Mouse (Mus musculus) G1E (cell line): ENCODE measurements around the gene Sh3rf1. TPM values are rescaled to one million over a fixed set of nuclear protein-coding genes. Genes with fewer than 3 reads are reported as not detected.

Experiments
- ATAC-seq: 2 replicates; pipeline ENCODE4 v1.8.0; 2016; ENCODE audit warnings: mild to moderate bottlenecking; ENCODE audit not compliant: insufficient number of reproducible peaks, poor library complexity, low FRiP score, severe bottlenecking; ENCODE audit errors: extremely low read depth
- DNase-seq: peaks from one replicate; pipeline ENCODE4 v3.0.0; 2012; ENCODE audit warnings: low spot score
- H3K27me3 ChIP-seq: 2 replicates; pipeline ENCODE4 v1.6.1; 2012; ENCODE audit warnings: mild to moderate bottlenecking, low read length, inconsistent platforms; ENCODE audit not compliant: insufficient read depth
- H3K36me3 ChIP-seq: replicated peaks from 2 replicates; pipeline ENCODE3; 2012; ENCODE audit warnings: mild to moderate bottlenecking, inconsistent platforms
- H3K4me1 ChIP-seq: 2 replicates; pipeline ENCODE4 v1.6.1; 2012; ENCODE audit warnings: low read depth, low read length, inconsistent platforms, mixed read lengths; ENCODE audit not compliant: insufficient read depth
- H3K4me3 ChIP-seq: 2 replicates; pipeline ENCODE4 v1.5.1; 2012; ENCODE audit warnings: low read depth, mild to moderate bottlenecking, inconsistent platforms, low read length, moderate library complexity, mixed read lengths
- H3K9me3 ChIP-seq: replicated peaks from 2 replicates; pipeline ENCODE4 v1.6.1; 2012; ENCODE audit warnings: inconsistent platforms
- CTCF ChIP-seq: IDR thresholded peaks from 2 replicates; pipeline ENCODE4 v1.5.1; 2012; ENCODE audit warnings: low read depth, low read length, inconsistent platforms, mixed read lengths
- GATA1 ChIP-seq: IDR thresholded peaks from 2 replicates; pipeline ENCODE4 v1.6.1; 2012; ENCODE audit warnings: borderline replicate concordance, low read length, inconsistent platforms, mixed read lengths
- GATA2 ChIP-seq: IDR thresholded peaks from 2 replicates; pipeline ENCODE4 v1.6.1; 2012; ENCODE audit warnings: low read depth, low read length, inconsistent platforms, borderline replicate concordance
- POLR2AphosphoS5 ChIP-seq: IDR thresholded peaks from 2 replicates; pipeline ENCODE4 v1.6.1; 2012; ENCODE audit warnings: low read depth, low read length, inconsistent platforms; ENCODE audit not compliant: insufficient replicate concordance
- TAL1 ChIP-seq: conservative IDR thresholded peaks from 2 replicates; pipeline ENCODE4 v1.6.1; 2012; ENCODE audit warnings: low read depth, low read length, inconsistent platforms, mixed read lengths
- polyA plus RNA-seq: library from polyadenylated mRNA; stranded (reverse); fragments of >175 nt; gene quantifications from 2 replicates; pipeline ENCODE4 v1.2.3, GENCODE M21; 2012
- total RNA-seq, 2 experiments: library from RNA; stranded (forward) in 1 of 2; stranded (reverse) in 1 of 2; fragments of 200-1000 nt in 1 of 2; fragments of >200 nt in 1 of 2; fragmentation: Nextera tagmentation in 1 of 2; gene quantifications; 2 replicates each; pipeline ENCODE4 v1.2.3; 2014 to 2017

The Sh3rf1 gene
- total and polyA plus RNA-seq, 3 experiments = 2.3 to 4.0 (median 2.6) TPM

DNA sequence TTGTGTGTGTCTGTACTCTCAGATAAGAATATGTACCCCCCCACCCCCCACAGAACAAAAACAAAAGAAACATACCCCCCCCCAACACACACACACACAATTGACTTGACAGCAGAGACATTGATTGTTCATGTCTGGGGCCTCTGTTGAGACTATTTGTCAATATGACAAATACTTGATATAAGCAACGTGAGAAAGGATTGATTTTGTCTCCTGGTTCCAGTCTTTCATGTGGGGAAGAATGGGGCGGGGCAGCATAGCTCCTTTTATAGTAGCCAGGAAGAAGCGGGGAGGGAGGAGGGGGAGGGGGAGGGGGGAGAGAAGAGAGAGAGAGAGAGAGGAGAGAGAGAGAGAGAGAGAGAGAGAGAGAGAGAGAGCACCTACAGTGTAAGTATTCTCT is 15.9 kb downstream of the Sh3rf1 start:
- DNase-seq (no peak), ATAC-seq (no peak)
- no peak overlapping the region for H3K4me3 ChIP-seq
- peaks cover 4% of the 10 kb centered on the region for H3K36me3 ChIP-seq
- no peaks in the 10 kb centered on the region for H3K27me3 ChIP-seq
- TF ChIP-seq TAL1 (no peak), GATA2 (no peak), POLR2AphosphoS5 (no peak), CTCF (no peak), GATA1 (no peak)
- H3K4me1 ChIP-seq = peaks cover 7% of the 10 kb centered on the region
- peaks cover 4% of the 10 kb centered on the region; the same call in 1 of the 2 replicates for H3K9me3 ChIP-seq

DNA sequence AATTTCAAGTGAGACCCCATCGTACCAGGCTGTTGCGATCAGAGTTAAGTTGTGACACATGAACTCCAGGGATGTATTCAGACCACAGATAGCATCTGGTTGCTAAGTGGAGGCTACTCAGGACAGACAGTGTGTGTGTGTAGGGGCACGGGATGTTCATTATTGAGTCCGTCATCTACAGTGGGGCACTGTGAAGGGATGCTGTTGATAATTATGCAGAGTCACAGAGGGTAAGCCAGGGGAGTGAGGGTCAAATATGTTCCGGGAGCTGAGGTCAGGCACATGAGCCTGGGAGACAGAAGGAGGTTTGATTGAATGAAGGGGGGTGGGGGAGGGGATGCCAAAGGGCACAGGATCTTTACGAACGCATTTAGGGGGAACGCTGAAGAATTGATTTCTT is 17.6 kb downstream of the Sh3rf1 start:
- Histone ChIP-seq H3K4me3 (no peak overlapping the region), H3K4me1 (peaks cover 7% of the 10 kb centered on the region), H3K9me3 (peaks cover 4% of the 10 kb centered on the region; the same call in 1 of the 2 replicates), H3K36me3 (peaks cover 4% of the 10 kb centered on the region), H3K27me3 (no peaks in the 10 kb centered on the region)
- DNase-seq = no peak
- no peak for TF ChIP-seq POLR2AphosphoS5
- TF ChIP-seq CTCF = no peak
- no peak for TF ChIP-seq GATA1
- TF ChIP-seq GATA2 = no peak
- TF ChIP-seq TAL1 = no peak
- ATAC-seq = no peak

- Histone ChIP-seq H3K4me3 (no peak overlapping the region), H3K4me1 (no peaks in the 10 kb centered on the region), H3K27me3 (no peaks in the 10 kb centered on the region), H3K36me3 (peaks cover 4% of the 10 kb centered on the region), H3K9me3 (peaks cover 4% of the 10 kb centered on the region; the same call in 1 of the 2 replicates)
- TF ChIP-seq GATA2 = no peak
- TF ChIP-seq GATA1 = no peak
- no peak for TF ChIP-seq TAL1
- TF ChIP-seq POLR2AphosphoS5 = no peak
- TF ChIP-seq CTCF = no peak
- no peak for ATAC-seq
- DNase-seq = no peak
Observed at GRCm38 (mm10) chr8:61242896-61243295, 19.2 kb downstream of the Sh3rf1 start.

DNA sequence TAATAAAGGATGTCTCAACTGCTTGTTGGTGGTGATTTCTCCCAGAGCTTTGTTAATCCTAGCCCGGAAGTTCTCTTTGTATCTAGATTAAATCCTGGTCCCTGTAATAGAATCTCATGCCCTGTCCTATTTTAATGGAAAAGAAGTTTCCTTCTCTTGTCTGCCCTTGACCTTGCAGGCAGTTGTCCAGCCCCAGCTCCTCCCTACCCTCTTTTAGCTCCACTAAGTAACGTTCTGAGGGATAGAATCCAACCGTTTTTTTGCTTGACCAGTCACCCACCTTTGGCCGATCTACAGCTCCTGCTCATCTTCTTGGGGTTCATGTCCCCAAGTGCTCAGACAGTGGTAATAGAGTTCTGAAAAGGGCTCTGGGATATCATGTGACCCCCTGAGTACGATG is 19.8 kb downstream of the Sh3rf1 start:
- Histone ChIP-seq H3K27me3 (no peaks in the 10 kb centered on the region), H3K4me1 (no peaks in the 10 kb centered on the region), H3K4me3 (no peak overlapping the region), H3K36me3 (no peaks in the 10 kb centered on the region), H3K9me3 (peaks cover 4% of the 10 kb centered on the region; the same call in 1 of the 2 replicates)
- TF ChIP-seq POLR2AphosphoS5 (no peak), CTCF (no peak), GATA2 (no peak), TAL1 (no peak), GATA1 (no peak)
- DNase-seq (no peak), ATAC-seq (no peak)

DNA sequence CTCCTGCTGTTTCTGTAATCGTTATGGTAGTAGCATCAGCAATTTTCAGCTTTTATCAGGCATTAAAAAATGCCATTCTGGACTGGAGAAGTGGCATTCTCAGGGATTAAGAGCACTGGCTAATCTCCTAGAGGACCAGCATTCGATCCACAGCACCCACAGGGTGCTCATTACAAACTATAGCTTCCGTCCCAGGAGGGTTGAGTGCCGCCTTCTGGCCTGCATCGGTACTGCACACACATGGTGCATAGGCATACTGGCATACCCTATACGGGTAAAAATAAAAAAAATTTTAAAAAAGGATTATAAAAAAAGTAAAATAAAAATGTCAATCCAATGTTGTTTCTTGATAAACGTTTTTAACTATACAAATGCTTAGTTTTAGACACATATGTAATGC is 20.5 kb downstream of the Sh3rf1 start:
- no peak for DNase-seq
- ATAC-seq = no peak
- H3K4me3 ChIP-seq = no peak overlapping the region
- no peak for TF ChIP-seq POLR2AphosphoS5
- no peak for TF ChIP-seq GATA2
- TF ChIP-seq GATA1 = no peak
- TF ChIP-seq TAL1 = no peak
- no peak for TF ChIP-seq CTCF
- peaks cover 4% of the 10 kb centered on the region; the same call in 1 of the 2 replicates for H3K9me3 ChIP-seq
- no peaks in the 10 kb centered on the region for H3K27me3 ChIP-seq
- H3K36me3 ChIP-seq = no peaks in the 10 kb centered on the region
- no peaks in the 10 kb centered on the region for H3K4me1 ChIP-seq

DNA sequence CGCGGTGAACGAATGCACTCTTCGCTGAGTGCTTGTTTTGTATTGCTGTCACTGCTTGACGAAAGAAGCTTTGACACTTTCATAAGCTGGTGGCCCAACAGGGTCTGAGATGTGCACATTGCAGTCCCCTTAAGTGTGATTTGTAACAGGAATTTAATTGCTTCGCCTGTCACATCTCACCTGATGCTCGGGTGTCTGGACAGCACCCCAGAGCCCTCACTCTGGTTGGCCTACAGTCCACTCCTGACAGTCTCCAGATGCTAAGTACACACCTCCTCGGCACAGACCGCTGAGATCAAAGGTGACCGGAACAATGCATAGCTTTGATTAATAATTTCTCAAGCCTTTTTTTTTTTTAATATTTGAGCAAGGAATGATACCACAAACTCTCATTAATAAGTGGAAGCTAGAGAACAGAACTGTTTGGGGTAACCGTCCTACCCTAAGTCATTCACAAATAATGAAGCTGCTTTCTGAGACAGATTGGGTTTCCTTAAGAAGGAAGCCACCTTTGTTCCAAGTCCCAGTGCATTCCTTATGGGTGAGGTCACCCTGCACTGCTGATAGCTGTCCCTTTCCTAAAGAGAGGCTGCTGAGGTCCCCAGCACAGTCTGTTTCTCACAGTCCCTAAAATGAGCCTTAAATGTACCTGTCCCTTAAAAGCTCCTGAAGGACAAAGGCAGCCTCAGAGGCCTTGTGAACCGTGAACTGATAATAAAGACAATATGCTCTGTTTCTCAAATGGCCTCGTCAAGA is 23.8 kb downstream of the Sh3rf1 start:
- ATAC-seq (no peak), DNase-seq (no peak)
- Histone ChIP-seq H3K4me3 (no peak overlapping the region), H3K9me3 (peaks cover 7% of the 10 kb centered on the region), H3K27me3 (no peaks in the 10 kb centered on the region), H3K36me3 (no peaks in the 10 kb centered on the region), H3K4me1 (no peaks in the 10 kb centered on the region)
- TF ChIP-seq POLR2AphosphoS5 (no peak), GATA1 (no peak), GATA2 (no peak), CTCF (no peak), TAL1 (no peak)

DNA sequence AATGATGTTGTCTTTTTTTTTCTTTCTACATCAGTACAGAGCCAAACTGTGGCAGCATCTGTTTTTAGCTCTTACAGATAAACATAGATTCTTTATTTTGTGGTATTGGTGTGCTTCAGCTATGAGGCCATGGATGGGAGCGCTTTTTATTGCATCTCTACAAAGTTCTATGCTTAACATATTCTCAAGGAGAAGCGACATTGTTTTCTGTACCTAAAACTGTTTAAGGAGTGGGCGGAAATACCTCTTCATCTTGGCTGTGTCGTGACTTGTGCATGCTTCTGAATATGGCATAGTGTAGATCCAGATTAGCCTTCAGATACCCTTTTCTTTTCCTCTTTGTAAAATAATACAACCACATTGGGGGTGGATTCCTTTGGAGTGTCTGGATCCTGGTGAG is 25.8 kb downstream of the Sh3rf1 start:
- H3K4me1 ChIP-seq = no peaks in the 10 kb centered on the region
- H3K27me3 ChIP-seq = no peaks in the 10 kb centered on the region
- no peak overlapping the region for H3K4me3 ChIP-seq
- ATAC-seq = no peak
- peaks cover 3% of the 10 kb centered on the region; the same call in 1 of the 2 replicates for H3K9me3 ChIP-seq
- TF ChIP-seq CTCF (no peak), POLR2AphosphoS5 (no peak), TAL1 (no peak), GATA2 (no peak), GATA1 (no peak)
- no peak for DNase-seq
- no peaks in the 10 kb centered on the region for H3K36me3 ChIP-seq
